Mouse (Mus musculus) heart, embryonic 12.5 days (tissue): ENCODE results near the gene Oxa1l. TPM values are rescaled to one million over a fixed set of nuclear protein-coding genes. Genes with fewer than 3 reads are reported as not detected.
A peak's percentile ranks its signal among the peaks of the same experiment; 100 is the strongest.

Experiments
- ATAC-seq: fragments of 200-750 bp; cut with Nextera tagmentation; 2 replicates; pipeline ENCODE4 v1.8.0; 2017; ENCODE audit warnings: moderate TSS enrichment, moderate library complexity; ENCODE audit not compliant: insufficient number of reproducible peaks, low FRiP score
- H3K27ac ChIP-seq: fragments of 300-500 bp; sonication (generic); 2 replicates; pipeline ENCODE4 v1.5.1; 2016; ENCODE audit warnings: mild to moderate bottlenecking, moderate library complexity; ENCODE audit not compliant: poor library complexity, severe bottlenecking
- H3K27me3 ChIP-seq: fragments of 300-500 bp; sonication (generic); replicated peaks from 2 replicates; pipeline ENCODE4 v1.6.1; 2016; ENCODE audit warnings: mild to moderate bottlenecking, moderate library complexity
- H3K36me3 ChIP-seq: fragments of 300-500 bp; sonication (generic); 2 replicates; pipeline ENCODE4 v1.6.1; 2016; ENCODE audit warnings: mild to moderate bottlenecking, moderate library complexity
- H3K4me1 ChIP-seq: fragments of 300-500 bp; sonication (generic); replicated peaks from 2 replicates; pipeline ENCODE4 v1.6.1; 2016; ENCODE audit warnings: mild to moderate bottlenecking
- H3K4me2 ChIP-seq: fragments of 300-500 bp; sonication (generic); 2 replicates; pipeline ENCODE4 v1.6.1; 2016; ENCODE audit warnings: mild to moderate bottlenecking, moderate library complexity
- H3K4me3 ChIP-seq: fragments of 300-500 bp; sonication (generic); 2 replicates; pipeline ENCODE4 v1.5.1; 2016; ENCODE audit warnings: mild to moderate bottlenecking
- H3K9ac ChIP-seq: fragments of 300-500 bp; sonication (generic); 2 replicates; pipeline ENCODE4 v1.6.1; 2016; ENCODE audit warnings: mild to moderate bottlenecking, moderate library complexity
- H3K9me3 ChIP-seq: fragments of 300-500 bp; sonication (generic); replicated peaks from 2 replicates; pipeline ENCODE4 v1.6.1; 2016; ENCODE audit warnings: mild to moderate bottlenecking, moderate library complexity
- WGBS: fragments of 180-500 bp; shearing (Covaris S2); methylation state at CpG from one replicate; pipeline ENCODE4 v1.1.7; 2016; 5-methylcytosine and 5-hydroxymethylcytosine counted together
- polyA plus RNA-seq: library from polyadenylated mRNA; unstranded; fragments of >200 nt; fragmentation: Nextera tagmentation; extraction: Ambion mirVana; gene quantifications from 2 replicates; pipeline ENCODE4 v1.2.1, GENCODE M21; 2016

Gene Oxa1l
- polyA plus RNA-seq: 53.3 and 57.6 TPM in 2 replicates

DNA sequence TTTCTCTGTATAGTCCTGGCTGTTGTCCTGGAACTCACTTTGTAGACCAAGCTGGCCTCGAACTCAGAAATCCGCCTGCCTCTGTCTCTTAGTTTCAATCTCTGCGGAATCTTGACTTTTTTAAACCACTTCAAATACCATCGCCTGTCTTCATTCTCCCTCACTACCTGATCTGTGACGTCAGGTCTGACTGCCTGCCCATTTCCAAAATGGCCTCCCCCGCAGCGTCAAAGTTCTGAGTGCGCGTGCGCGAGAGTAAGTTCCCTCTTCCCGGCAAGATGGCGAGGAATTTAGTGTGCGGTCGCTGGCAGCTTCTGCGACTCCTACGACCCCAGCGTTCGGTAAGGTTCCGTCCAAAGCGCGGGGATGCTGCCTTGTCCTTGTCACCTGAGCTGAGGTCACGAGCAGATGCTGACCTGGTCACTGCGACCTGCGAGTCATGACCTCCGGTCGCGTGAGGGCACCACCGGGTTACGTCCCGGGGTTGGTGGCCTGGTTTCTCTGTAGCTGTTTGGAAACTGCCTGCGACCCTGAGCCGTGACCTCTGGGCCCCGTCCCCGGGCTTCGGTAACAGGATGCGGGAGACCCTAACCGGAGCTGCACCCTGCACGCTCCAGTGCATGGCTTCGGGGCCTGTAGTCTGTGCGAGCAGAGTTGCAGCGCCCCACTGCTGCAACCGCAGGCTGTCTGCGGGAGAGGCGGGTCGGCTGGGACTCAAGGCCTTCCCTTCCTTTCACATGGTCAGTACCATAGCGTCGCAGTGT lies at the start of gene Oxa1l:
Gene Oxa1l, plus strand, starts transcription at position 258 of the 764 bp plus-strand sequence.
- H3K27me3 ChIP-seq: no peaks in the 10 kb centered on the region
- peak; percentile 90 for ATAC-seq

DNA sequence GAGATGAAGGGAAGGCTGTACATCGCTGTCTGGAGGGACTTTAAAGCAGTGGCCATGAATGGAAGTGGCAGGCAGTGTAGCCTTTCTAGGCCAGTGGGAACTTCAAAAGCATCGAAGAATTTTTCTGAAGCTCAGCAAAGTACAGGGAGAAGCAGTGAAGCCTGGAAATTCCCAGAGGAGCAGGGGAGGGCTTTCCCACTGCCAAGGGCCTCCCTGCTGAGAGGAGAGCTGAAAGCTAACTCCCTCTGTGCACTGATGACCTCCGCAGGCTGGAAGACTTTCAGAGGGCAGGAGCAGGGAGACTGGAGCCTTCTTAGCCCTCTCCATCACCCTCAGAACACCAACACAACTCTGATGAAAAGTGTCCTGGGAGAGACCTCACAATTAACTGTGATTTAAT lies 48.9 kb upstream of the Oxa1l start:
- Histone ChIP-seq H3K4me1 (no peaks in the 10 kb centered on the region), H3K27ac (no peak overlapping the region), H3K27me3 (peaks cover 4% of the 10 kb centered on the region; the same call in 1 of the 2 replicates), H3K9ac (no peak overlapping the region), H3K36me3 (no peaks in the 10 kb centered on the region), H3K4me2 (no peak overlapping the region), H3K9me3 (no peaks in the 10 kb centered on the region), H3K4me3 (no peak overlapping the region)
- no peak for ATAC-seq
- 28% methylated on average over 3 of the region's 3 CpGs for WGBS

More for the DNA sequence above, at the start of gene Oxa1l:
- peaks cover 10% of the 10 kb centered on the region for H3K4me1 ChIP-seq
- H3K9ac ChIP-seq: peak within 1 kb of the TSS; percentile 91
- H3K36me3 ChIP-seq: peaks cover 30% of the 10 kb centered on the region
- under 1% methylated on average over 48 of the region's 48 CpGs for WGBS
- peak within 1 kb of the TSS; percentile 93 for H3K4me3 ChIP-seq
- peak within 1 kb of the TSS; percentile 82 for H3K27ac ChIP-seq
- no peaks in the 10 kb centered on the region for H3K9me3 ChIP-seq
- peak within 1 kb of the TSS; percentile 84 for H3K4me2 ChIP-seq

DNA sequence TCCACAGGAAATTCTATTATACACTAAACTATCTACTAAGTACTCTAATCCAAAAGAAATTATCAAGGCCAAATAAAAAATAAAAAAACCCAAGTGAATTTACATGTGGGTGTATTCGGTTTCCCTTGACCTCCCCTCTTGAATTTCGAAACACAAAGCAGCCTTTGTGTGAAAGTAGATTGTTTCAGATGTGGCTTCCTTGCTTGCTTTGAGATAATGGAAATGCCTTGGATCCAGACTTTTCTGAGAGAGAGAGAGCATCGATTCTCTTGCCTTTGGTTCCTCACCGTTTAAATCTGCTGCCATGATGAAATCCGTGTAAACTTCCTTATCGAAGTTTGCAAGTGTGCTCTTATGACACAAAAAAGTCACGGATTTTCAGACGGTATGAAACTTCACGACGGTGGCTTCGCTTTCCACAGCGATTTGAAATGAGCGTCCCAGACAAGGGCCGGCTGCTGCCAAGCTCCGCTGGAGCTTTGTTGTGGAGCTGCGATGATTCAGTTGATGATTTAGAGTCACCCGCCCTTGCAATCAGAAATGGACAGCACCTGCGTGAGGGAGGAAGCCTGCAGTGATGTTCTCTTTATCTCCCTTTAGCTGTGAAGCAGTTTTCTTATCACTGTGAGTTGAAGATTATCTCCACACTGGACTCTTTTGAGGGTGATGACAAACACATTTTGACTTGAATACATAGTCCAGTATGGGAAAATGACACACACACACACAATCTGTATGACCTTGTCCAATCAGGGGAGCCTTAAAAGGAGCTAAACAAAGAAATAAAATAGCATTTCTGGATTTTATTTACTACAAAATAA lies 38.9 kb upstream of the Oxa1l start:
- 52% methylated on average over 18 of the region's 18 CpGs for WGBS
- H3K4me3 ChIP-seq: no peak overlapping the region
- peaks cover 9% of the 10 kb centered on the region; the same call in 1 of the 2 replicates for H3K9me3 ChIP-seq
- H3K27me3 ChIP-seq: no peaks in the 10 kb centered on the region
- no peaks in the 10 kb centered on the region for H3K36me3 ChIP-seq
- H3K4me2 ChIP-seq: no peak overlapping the region
- no peaks in the 10 kb centered on the region for H3K4me1 ChIP-seq
- no peak overlapping the region for H3K9ac ChIP-seq
- no peak for ATAC-seq
- H3K27ac ChIP-seq: no peak overlapping the region

DNA sequence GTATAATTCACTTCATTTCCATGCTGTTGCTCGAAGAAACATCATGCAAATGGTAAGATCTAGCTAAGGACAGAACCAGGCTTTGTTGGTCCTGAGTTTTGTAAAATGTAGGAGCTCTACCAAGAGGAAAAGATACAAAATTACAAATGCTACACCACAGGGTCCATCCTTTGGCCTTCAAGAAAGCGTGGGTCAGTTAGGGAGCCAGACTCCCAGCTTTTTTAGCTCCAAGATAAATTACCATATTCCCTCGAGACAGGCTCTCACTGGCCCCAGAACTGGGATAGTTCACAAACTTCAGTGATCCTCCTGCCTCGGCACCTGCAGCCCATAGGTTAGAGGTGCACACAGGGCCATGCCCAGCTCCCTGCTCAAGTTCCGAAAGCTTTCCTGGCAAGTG lies 36.1 kb upstream of the Oxa1l start:
- H3K4me1 ChIP-seq: no peaks in the 10 kb centered on the region
- WGBS: 70% methylated on average over 5 of the region's 5 CpGs
- no peaks in the 10 kb centered on the region for H3K36me3 ChIP-seq
- ATAC-seq: no peak
- no peak overlapping the region for H3K4me2 ChIP-seq
- H3K27ac ChIP-seq: no peak overlapping the region
- no peak overlapping the region for H3K4me3 ChIP-seq
- peaks cover 4% of the 10 kb centered on the region; the same call in 1 of the 2 replicates for H3K9me3 ChIP-seq
- H3K9ac ChIP-seq: no peak overlapping the region
- H3K27me3 ChIP-seq: no peaks in the 10 kb centered on the region

DNA sequence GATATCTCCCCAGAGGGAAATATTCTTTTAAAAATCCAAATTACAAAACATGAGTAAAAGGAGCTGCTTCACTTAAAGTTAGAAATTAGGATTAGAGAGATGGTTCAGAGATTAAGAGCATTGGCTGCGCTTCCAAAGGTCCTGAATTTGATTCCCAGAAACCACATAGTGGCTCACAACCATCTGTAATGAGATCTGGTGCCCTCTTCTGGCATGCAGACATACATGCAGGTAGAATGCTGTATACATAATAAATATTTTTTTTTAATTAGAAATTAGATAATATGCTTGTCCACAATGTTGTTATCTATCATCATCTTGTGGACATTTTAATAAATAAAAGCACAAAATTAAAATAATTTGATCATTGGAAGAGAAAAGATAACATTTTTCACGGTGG lies 32.1 kb upstream of the Oxa1l start:
- Histone ChIP-seq H3K27me3 (no peaks in the 10 kb centered on the region), H3K4me1 (peaks cover 19% of the 10 kb centered on the region), H3K4me3 (no peak overlapping the region), H3K9me3 (no peaks in the 10 kb centered on the region), H3K27ac (no peak overlapping the region), H3K36me3 (no peaks in the 10 kb centered on the region), H3K4me2 (no peak overlapping the region), H3K9ac (no peak overlapping the region)
- ATAC-seq: no peak
- 73% methylated on average over 2 of the region's 2 CpGs for WGBS

DNA sequence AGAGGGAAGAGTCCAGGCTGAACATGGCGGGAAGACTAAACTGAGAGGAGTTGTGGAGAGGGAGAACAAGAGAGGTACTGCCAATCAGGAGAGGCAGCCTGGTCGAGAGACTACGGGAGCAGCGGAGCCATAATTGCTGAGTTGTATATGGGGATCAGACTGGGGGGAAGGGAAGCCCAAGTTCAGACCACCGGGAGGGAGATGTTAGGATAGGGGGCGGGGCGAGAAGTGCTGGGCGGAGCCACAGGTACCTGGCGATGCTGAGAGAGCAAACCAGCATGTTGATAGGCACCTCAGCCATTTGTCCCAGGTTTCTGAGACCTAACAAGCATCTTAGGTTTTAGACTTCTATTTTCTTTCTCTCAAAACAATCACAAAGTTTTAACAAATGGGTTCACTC lies 31.4 kb upstream of the Oxa1l start:
- Histone ChIP-seq H3K4me2 (no peak overlapping the region), H3K9me3 (no peaks in the 10 kb centered on the region), H3K27ac (no peak overlapping the region), H3K36me3 (no peaks in the 10 kb centered on the region), H3K9ac (no peak overlapping the region), H3K4me1 (peaks cover 25% of the 10 kb centered on the region), H3K4me3 (no peak overlapping the region), H3K27me3 (no peaks in the 10 kb centered on the region)
- WGBS: 29% methylated on average over 9 of the region's 9 CpGs
- ATAC-seq: no peak

DNA sequence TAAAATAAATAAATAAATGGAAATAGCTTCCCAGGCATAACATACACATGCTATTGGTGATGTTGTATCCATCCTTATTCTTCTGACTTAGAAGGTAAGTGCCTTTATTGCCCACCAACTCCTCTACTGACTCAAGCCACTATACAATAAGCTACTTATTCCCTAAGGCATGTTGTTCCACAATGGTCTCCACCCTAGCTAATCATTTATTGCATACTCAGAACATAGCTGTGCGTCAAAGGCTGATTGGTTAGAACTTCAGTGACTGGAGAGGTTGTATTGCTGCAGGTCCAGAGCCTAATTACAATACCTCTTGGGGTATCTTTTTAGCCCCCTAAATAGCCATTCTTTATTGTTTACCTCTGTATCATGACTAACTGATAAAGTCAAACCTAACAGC lies 29.5 kb upstream of the Oxa1l start:
- Histone ChIP-seq H3K4me1 (peaks cover 26% of the 10 kb centered on the region), H3K9ac (no peak overlapping the region), H3K9me3 (no peaks in the 10 kb centered on the region), H3K4me3 (no peak overlapping the region), H3K4me2 (no peak overlapping the region), H3K27me3 (no peaks in the 10 kb centered on the region), H3K27ac (no peak overlapping the region), H3K36me3 (no peaks in the 10 kb centered on the region)
- 73% methylated on average over 1 of the region's 1 CpGs for WGBS
- ATAC-seq: no peak

DNA sequence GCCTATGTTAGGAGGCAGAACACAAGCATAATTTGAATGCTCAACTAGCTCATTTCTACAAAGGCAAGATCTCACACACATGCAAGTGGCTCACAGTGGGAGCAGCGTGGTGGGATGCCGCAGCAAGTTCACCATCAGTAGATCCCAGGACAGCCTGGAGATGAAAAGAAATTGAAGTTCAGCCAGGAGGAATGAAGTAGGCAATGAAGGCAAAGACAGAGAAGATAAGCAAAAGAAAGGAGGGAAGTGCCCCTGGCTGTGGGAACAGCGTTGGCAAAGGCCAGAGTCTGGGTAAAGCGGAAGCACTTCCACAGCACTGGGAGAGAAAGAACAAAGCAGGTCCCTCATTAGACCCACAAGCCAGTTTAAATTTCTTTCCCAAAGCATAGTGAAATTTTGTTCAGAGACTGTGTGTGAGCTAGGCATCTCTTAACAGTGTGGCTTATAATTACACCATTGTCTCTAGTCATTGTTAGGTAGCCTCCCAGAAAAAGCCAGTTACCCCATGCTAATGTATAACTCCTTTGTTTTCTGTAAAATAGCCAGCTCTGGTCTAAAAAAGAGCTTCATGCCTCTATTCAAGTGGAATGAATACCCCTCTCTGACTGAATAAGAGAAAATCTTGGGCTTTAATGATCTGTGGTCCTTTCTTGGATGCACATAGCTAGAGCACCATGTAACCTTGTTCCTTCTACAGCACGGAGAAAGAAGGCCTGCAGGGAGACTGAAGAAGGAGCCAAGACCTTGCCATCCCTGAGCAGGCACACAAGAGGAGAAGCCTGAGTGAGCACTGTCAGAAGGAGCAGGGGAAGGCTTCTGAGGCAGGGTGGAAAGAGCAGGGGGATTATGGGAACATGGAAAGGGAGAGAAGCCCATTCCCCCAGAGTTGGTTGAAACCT lies 28.2 kb upstream of the Oxa1l start:
- H3K4me1 ChIP-seq: peaks cover 26% of the 10 kb centered on the region
- H3K27me3 ChIP-seq: no peaks in the 10 kb centered on the region
- H3K9me3 ChIP-seq: no peaks in the 10 kb centered on the region
- H3K9ac ChIP-seq: 0 out of 2 replicates have a peak overlapping the region, but pooled peaks have one; percentile 12
- 66% methylated on average over 5 of the region's 5 CpGs for WGBS
- ATAC-seq: no peak
- no peaks in the 10 kb centered on the region for H3K36me3 ChIP-seq
- no peak overlapping the region for H3K4me3 ChIP-seq
- 0 out of 2 replicates have a peak overlapping the region, but pooled peaks have one; percentile 4 for H3K27ac ChIP-seq
- H3K4me2 ChIP-seq: no peak overlapping the region

DNA sequence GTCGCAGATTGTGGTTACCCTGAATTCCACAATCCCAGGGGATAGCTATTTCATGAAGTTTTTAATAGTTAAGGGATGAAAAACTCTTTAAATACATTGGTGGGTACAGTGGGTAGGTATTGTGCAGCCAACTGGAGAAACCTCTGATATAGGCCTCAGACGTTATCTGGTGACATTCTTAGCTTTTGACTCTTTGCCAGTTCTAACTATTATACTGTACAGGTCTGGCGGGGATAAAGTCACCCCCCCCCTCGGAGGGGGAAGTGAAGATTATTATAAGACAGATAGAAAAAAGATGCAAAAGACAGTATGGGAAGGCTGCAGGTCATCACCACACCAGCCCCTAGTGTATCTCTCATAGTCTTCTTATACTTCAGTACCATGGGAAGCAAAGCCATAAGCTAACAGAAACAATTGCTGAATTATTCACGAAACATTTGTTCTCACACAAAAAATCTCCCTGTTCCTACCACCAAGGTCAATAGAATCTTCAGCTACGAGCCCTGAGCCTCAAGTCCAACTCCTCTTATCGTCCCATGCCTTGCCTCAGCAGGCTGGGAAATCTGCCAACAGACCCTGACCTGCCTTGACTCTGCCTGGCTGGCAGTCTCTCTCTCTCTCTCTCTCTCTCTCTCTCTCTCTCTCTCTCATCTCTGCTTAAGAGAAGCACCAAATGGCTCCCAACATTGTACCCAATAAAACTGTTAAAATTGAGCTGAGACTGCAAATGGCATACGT lies 27.0 kb upstream of the Oxa1l start:
- H3K9ac ChIP-seq: no peak overlapping the region
- peak; percentile 72; the same call in 1 of the 2 replicates for ATAC-seq
- no peaks in the 10 kb centered on the region for H3K9me3 ChIP-seq
- peak overlapping the region; percentile 75 for H3K27ac ChIP-seq
- no peaks in the 10 kb centered on the region for H3K27me3 ChIP-seq
- H3K36me3 ChIP-seq: no peaks in the 10 kb centered on the region
- no peak overlapping the region for H3K4me3 ChIP-seq
- WGBS: 36% methylated on average over 8 of the region's 8 CpGs
- H3K4me1 ChIP-seq: peaks cover 26% of the 10 kb centered on the region
- H3K4me2 ChIP-seq: 0 out of 2 replicates have a peak overlapping the region, but pooled peaks have one; percentile 19

DNA sequence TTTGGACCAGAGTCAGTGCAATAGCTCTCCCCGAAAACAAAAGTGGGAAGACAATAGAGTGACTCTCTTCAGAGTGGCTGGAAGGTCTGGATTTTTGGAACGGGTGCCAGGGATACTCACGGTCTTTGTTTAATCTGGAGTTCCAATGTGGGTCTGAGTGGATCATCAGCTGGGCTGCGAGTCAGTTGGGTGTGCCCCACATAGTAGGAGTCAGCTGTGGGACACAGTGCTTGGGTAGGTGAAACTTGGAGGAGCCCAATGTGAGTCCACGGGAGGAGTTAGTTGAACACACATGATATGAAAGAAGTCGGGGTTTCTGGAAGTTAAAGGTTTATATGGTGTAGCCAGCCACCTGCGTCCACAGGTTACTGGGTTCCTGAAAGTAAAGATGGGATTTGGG lies 19.8 kb upstream of the Oxa1l start:
- Histone ChIP-seq H3K9me3 (no peaks in the 10 kb centered on the region), H3K4me3 (no peak overlapping the region), H3K4me1 (no peaks in the 10 kb centered on the region), H3K36me3 (no peaks in the 10 kb centered on the region), H3K4me2 (no peak overlapping the region), H3K9ac (no peak overlapping the region), H3K27me3 (no peaks in the 10 kb centered on the region), H3K27ac (no peak overlapping the region)
- ATAC-seq: no peak
- 60% methylated on average over 7 of the region's 7 CpGs for WGBS
